Mouse (Mus musculus) left cerebral cortex, postnatal 25 days (tissue): ENCODE measurements around the gene Dio1. TPM values are rescaled to one million over a fixed set of nuclear protein-coding genes. Genes with fewer than 3 reads are reported as not detected.

ENCODE experiments used
- DNase-seq, 2 experiments: peaks; one replicate each; pipeline ENCODE4 v3.0.0; 2022; ENCODE audit warnings: low spot score in 2 of 2, mixed read lengths in 1 of 2
- intact Hi-C: fragments of 180-260 bp; cut with DNase I; formaldehyde crosslinking; loops from one replicate; pipeline ENCODE4 v1.15.1; 2025
- total RNA-seq, 2 experiments: library from RNA; stranded (reverse); gene quantifications; 2 replicates each; pipeline ENCODE4 v1.2.3; 2021

Dio1 gene
- total RNA-seq = not detected

DNA sequence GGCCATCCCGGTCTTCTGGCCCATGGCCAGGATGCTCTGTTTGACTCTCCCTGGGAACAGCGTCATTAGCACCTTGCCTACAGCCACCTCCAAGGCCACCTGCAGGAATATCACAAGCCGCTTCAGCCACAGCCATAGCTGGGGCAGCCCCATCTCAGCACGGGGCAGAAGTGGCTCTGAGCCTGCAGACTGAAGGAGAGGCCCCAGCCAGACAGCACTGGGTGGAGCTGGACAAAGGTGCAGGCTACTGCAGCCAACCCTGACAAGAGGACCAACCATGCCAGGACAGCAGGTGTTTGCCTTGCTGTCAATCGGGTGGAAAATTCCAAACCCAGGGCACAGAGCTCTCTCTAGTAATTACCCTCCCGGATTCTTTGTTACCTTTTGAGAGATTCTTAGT lies at the start of gene Dio1:
Dio1 (minus strand) TSS at position 204 of the 400 bp plus-strand sequence.
- intact Hi-C loops = no loop called here
- DNase-seq = no peak

DNA sequence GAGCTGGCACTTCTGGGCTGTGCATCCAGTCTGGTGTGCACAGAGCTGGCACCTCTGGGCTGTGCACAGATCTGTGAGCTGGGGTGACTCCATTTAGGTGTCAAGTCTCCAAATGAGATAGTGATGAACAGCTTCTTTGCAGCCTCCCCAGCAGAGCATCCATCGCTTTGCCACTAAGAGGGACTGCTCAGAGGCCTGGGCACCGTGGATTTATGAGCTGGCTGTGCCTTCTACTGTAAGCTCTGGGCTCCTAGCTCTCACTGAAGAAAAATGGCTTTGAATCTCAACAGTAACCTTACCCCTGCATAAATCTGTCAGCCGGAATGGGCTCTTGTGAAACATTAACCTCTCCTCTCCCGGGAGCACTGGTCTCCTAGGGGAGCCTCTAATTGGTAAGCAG lies 47.6 kb upstream of the Dio1 start:
- intact Hi-C loops = loop anchor here (5.0 kb wide), 1 partner anchor 167 kb away; no protein-coding TSS in a partner anchor
- DNase-seq = no peak

DNA sequence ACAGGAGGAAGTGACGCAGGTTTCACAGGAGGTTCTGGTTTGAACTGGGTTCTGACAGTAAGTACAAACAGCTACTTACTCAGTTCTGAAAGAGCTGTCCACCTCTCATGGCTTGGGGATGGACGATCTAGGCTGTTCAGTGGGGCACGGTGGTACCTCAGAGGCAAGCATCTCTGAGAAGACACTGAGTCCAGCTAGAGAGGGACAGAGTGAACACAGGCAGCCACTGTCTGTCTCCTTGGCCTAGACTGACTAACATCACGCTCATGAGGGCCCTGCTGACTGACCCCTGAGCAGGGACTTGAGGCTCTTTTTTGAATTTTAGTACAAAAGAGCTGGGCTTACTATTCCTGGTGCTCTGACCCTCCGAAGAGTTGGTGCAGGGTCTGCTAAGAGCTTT lies 47.2 kb upstream of the Dio1 start:
- intact Hi-C loops = loop anchor here (5.0 kb wide), 1 partner anchor 167 kb away; no protein-coding TSS in a partner anchor
- no peak for DNase-seq

GRCm38 (mm10) chr4:107353612-107354011 lies 46.6 kb upstream of the Dio1 start:
- no peak for DNase-seq
- intact Hi-C loops = loop anchor here (5.0 kb wide), 1 partner anchor 166 kb away; no protein-coding TSS in a partner anchor

- intact Hi-C loops = loop anchor here (5.0 kb wide), 1 partner anchor 164 kb away; no protein-coding TSS in a partner anchor
- no peak for DNase-seq
Observed at GRCm38 (mm10) chr4:107351368-107351767, 44.4 kb upstream of the Dio1 start.

DNA sequence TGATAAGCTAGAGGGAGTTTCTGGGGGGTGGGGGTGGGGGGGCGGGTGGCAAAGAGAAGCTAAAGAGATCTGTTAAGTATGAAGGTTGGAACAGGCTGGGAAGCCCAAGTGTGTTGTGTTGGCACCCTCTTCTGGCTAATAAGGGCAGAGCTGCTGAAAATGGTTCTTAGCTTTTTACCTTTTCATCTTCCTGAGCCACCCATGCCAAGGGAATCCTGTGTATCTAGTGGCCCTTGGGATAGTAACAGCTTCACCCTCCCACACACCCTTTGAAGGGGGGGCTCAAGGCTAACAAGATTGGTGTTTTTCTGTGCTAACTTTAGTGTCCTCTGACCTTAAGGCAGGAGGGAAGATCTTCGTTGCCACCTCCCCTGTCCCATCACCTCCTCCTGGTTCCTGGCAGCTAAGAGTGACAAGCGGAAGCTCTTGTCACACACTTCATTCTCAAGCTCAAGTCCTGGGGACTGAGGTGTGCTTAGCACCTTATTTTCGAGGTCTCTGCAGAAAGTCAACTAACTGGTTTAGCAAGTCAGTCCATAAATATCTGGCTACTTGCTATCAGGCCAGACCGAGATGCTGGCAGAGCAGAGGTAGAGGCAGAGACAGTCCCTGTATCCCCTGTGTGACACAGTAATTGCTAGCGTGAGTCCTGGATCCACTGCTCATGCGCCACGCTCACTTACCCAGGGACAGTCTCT lies 42.5 kb upstream of the Dio1 start:
- peak; percentile 45 to 63 for DNase-seq
- intact Hi-C loops = loop anchor here (1.0 to 5.0 kb wide), 2 partner anchors 98 to 162 kb away; no protein-coding TSS in a partner anchor

DNA sequence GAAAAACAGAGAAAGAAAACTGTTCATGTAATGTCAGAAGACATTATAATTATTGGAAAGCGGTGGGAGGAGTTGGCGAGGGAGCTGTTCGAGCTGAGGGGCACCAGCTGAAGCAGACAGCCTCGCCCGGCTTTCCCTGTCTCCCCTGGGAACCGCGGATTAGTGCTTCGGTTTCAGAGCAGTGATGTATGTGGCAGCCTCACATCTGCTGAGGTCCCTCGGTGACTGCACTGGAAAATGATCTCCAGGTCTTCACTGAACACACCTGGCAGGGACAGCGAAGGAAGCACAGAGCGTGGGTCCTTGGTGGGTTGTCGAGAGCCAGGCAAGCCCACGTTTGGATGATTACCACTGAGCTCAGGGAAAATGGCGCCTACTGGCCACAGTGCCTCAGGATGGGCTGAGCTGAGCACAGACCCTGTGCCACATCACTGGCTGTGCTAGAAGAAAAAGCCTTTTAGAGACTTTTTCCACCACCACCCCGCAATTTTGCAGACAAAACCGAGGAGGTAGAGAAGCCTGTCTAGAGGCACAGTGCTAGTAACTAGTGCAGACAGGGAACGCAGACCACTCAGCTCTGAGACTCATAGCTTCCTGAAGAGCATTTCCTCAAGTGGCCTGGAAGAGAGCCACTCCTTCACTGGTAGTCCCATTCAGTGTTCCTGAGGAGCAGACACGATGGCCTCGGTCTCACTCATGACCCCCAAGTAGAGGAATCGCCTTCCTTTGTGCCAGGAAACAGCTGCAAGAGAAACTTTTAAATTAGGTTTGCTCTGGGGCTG lies 41.8 kb upstream of the Dio1 start:
- intact Hi-C loops = loop anchor here (1.0 kb wide), 1 partner anchor 97 kb away; no protein-coding TSS in a partner anchor
- DNase-seq = no peak

GRCm38 (mm10) chr4:107347221-107347620 lies 40.3 kb upstream of the Dio1 start:
- no peak for DNase-seq
- intact Hi-C loops = no loop called here

GRCm38 (mm10) chr4:107344612-107345011 lies 37.6 kb upstream of the Dio1 start:
- intact Hi-C loops = no loop called here

GRCm38 (mm10) chr4:107341354-107341753 lies 34.4 kb upstream of the Dio1 start:
- DNase-seq = no peak
- intact Hi-C loops = no loop called here

More at GRCm38 (mm10) chr4:107344612-107345011, 37.6 kb upstream of the Dio1 start:
- DNase-seq = peak; percentile 21 to 42

DNA sequence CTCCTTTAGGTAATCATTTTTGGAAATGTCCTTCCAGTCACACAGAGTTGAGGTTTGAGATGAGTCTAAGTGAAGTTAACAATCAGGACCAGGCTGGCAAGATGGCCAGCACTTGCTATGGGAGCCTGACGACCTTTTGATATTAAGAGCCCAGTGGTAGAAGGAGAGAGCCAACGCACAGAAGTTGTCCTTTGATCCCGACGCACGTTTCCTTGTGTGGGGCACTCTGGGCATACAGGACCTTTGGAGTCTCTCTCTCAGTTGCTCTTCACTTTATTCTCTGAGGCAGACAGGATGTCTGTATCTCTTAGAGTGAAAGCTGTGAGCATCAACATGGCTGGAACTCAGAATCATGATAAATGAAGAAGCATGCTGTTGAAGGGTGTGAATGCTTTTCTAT lies 30.5 kb upstream of the Dio1 start:
- DNase-seq = no peak
- intact Hi-C loops = no loop called here

GRCm38 (mm10) chr4:107336356-107336755 lies 29.4 kb upstream of the Dio1 start:
- no peak for DNase-seq
- intact Hi-C loops = no loop called here

DNA sequence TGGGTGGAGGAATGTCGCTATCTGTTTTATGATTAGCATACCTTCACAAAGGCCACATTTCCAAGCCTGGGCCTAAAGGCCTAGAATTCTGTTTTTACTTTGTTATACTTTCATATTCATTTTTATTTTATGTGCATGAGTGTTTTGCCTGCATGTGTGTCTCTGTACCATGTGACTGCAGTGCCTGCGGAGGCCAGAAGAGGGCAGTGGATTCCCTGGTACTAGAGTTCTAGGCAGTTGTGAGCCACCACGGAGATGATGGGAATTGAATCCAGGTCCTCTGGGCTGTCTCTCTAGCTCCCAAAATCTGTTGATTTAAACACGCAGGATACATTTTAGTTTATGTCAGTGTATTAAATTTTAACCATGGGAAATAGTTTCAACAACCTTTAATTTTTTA lies 26.5 kb upstream of the Dio1 start:
- intact Hi-C loops = no loop called here
- DNase-seq = no peak

- no peak for DNase-seq
- intact Hi-C loops = no loop called here
Observed at GRCm38 (mm10) chr4:107328530-107328929, 21.6 kb upstream of the Dio1 start.

DNA sequence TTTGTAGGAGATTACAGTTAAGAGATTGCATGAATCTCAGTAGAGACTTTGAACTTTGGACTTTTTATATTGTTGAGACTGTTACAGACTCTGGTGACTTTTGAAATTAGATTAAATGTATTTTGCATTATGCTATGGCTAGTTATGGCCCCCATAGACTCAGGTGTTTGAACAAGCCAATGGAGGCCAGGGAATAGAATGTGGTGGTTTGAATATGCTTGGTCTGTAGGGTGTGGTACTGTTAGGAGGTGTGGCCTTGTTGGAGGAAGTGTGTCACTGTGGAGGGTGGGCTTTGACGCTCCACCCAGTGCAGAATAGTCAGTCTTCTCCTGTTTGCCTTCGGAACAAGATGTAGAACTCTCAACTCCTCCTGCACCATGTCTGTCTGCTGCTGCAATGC lies 16.1 kb upstream of the Dio1 start:
- intact Hi-C loops = no loop called here

GRCm38 (mm10) chr4:107321041-107321440 lies 14.1 kb upstream of the Dio1 start:
- intact Hi-C loops = no loop called here
- DNase-seq = no peak

More for the DNA sequence above, 16.1 kb upstream of the Dio1 start:
- no peak for DNase-seq

DNA sequence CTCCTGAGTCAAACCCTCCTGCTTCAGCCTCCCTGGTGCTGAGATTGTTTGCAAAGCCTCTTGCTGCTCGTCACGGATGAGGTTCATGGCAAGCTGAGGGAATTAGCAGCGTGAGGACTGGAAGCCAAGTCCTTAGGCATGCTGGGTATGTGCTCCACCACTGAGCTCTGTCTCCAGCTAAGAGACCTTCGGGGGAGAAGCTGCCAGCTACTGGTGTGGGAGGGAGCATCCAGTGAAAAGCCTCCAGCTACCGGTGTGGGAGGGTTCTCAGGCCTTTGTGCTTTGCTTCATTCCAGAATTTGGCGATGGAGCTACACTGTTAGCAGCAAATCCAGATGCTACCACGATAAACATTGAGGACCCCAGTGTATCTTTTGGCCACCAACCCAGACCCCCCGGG lies 11.7 kb upstream of the Dio1 start:
- DNase-seq = no peak
- intact Hi-C loops = no loop called here

DNA sequence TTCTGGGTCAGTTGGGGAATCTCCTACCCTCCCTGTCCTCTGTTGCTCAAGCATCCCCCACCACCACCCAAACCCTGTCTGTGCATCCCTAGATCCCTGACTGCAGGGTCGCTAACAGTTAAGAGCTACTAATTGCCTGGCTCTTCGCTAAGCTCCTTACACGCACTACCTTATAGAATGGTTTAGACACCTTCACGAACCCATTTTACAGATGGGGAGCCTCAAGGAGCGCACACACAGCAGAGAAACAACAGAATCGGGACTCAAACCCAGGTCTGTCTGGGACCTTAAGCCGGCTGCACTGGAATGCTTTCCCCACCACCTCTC lies 7.5 kb upstream of the Dio1 start:
- no peak for DNase-seq
- intact Hi-C loops = loop anchor here (1.0 kb wide), 1 partner anchor 61 kb away; the partner anchor contains the start of genes Hspb11 and Lrrc42

DNA sequence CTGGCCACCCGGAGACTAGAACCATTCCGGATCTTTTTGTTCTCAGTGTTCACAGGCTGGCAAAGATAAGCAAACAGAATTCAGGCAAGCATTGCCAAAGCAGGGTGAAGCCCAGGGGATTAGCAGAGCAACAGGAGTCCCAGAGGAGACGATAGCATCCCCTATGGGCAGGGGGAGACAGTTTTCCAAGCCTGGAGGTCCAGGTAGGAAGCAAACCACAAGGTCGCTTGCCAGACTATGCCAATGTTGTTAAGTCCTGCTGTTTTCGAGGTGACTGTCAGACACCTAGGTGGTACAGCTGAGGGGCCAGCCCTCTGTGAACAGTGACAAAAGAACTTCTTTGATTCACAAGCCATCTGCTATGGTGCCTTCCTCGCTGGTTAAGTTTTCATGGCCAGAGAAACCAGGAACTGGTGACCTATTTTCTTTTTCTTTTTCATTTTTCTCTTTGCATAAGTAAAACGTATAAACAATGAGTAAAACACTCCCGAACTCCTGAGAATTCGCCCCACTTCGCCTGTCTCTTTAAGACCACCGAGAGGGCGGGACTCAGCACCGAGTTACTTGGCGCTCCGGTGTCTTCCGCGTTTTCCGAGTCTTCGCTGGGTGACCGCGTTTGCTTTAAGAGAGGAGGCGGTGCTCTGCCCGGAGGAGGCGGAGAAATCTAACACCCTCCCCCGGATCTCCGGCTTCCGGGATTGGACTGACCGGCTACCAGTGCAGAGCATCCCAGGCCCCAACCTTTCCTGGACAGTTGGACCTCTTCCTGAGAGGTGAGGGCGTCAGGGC lies 6.9 kb upstream of the Dio1 start, which contains the start of gene Yipf1:
Yipf1 (plus strand) TSS at position 674 of the 789 bp plus-strand sequence.
- intact Hi-C loops = loop anchor here (1.0 kb wide), 1 partner anchor 61 kb away; the partner anchor contains the start of genes Hspb11 and Lrrc42

GRCm38 (mm10) chr4:107303531-107303930 lies 3.4 kb downstream of the Dio1 start:
- no peak for DNase-seq
- intact Hi-C loops = no loop called here

More for the DNA sequence above, 6.9 kb upstream of the Dio1 start, which contains the start of gene Yipf1:
- DNase-seq = peak; percentile 85 to 93
